Mouse (Mus musculus): ENCODE data around the gene Stxbp6.

The Stxbp6 gene

DNA sequence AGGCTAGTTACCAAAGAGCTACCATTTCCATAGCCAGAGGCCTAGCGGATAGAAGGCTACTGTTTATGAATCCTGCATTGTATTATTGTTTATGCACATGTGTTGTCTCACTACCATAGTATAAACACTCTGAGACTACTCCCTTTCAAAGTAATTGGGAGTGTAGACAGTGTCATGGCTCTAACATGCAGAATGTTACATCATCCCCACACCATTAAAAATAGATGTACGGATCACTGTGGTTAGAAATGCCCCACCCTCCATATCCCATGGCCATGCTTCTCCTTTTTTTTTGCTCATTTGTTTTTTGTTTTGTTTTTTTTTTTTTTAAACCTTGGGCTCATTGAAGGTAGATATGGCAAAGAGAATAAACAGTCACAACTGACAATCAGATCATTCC is 154.9 kb downstream of the Stxbp6 start:
- no peak for DNase-seq (ENCODE audit: low read depth, low spot score)

GRCm38 (mm10) chr12:44918929-44919328 is 155.6 kb downstream of the Stxbp6 start:
- DNase-seq (ENCODE audit: low read depth, low spot score) = no peak

GRCm38 (mm10) chr12:44913854-44914253 is 160.7 kb downstream of the Stxbp6 start:
- no peak for DNase-seq (ENCODE audit: low read depth, low spot score)

DNA sequence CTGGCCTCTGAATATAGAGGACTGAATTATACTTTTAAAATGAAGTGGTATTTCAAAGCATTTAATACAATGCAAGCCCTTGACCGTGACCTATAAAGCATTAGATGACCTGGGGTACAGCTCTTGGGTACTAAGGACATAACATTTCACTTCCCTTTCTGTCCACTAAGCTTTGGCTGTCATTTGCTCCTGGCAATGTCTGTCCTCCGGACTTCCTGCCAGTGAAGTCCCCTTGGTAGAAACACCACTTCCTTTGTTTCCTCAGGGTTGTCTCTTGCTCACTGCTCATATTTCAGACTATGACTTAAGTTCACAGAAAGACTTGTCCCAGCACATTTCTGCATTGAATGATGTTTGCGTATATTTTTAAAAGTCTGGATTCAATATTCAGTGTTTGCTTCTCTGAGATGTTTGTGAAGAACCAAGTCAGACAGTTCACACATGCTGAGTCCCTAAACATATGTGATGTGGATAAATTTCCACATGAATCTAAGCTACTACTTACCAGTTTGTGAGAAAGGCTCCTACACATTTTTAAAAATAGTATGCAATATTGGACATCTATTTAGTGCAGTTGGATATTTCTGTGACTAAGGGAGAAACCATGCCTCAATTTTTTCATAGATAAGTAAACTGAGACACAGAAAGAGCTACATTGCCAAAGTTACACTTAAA is 166.3 kb downstream of the Stxbp6 start:
- no peak for DNase-seq (ENCODE audit: low read depth, low spot score)

DNA sequence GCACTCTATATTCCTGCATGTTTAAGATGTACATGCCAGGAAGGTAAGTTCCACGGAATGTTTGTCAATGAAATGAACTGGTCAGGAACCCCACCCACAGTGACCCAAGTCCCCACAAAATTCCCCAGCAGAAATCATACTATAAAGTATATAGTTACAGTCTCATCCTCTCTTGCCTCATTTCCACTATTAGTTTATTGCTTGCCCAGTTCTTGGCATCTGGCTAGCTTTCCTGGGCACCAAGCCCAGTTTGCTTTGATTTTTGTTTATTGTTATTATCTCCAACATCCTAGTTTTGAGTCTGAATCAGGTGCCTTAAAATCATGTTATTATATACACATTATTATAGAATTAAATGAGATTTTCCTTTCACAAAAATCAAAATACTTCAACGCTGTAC is 168.5 kb downstream of the Stxbp6 start:
- no peak for DNase-seq (ENCODE audit: low read depth, low spot score)

DNA sequence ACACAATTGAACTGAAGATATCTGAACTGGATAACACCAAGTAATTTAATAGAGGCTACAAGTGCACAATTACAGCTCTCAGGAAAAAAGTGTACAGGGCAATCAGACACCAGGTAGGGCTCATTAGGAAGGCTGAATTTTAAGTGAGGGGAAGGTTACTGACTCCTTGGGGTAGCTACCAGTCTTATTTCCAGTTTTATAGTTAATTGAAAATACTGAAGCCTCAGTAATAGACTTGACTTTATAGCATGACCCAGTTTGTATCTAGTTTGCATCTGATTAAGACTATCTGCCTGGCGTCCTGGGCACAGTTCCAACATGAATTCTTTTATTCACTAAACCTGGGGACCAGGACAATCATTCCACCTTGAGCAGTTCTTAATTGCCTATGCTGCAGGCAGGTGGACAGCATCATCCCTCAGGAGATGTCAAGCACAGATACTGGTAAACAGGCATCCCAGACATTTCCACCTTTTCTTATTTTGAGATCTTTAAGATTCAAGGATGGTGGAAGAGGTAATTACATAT is 171.2 kb downstream of the Stxbp6 start:
- no peak for DNase-seq (ENCODE audit: low read depth, low spot score)

DNA sequence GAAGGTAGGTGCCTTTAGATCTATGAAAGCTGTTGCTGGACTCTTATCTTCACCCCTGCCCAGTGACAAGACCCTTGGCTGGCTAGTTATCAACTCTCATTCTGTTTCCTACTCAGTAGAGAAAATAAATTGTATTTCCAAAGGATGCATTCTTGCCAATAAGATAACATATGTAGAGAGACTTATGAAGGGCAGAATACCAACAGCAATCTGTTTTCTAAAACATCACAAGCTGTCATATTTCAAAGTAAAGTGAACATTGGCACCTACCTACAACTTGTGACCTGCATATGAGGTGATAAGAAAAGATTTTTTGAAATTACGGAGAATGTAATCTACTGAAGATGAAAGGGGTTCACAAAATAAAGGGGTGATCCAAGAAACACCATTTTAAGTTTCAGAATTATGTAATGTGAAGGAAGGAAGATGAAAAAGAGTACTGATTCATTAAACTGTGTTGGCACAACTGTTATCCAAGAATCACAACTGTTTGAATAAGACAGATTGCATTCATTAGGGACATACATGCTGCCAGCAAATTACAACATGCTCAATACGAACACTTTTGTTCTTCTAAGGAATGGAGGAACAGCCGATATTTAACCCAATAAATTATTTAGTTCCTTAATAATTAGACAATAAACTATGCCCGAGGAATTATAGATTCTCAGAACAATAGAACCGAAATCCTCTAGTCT is 175.2 kb downstream of the Stxbp6 start:
- no peak for DNase-seq (ENCODE audit: low read depth, low spot score)

DNA sequence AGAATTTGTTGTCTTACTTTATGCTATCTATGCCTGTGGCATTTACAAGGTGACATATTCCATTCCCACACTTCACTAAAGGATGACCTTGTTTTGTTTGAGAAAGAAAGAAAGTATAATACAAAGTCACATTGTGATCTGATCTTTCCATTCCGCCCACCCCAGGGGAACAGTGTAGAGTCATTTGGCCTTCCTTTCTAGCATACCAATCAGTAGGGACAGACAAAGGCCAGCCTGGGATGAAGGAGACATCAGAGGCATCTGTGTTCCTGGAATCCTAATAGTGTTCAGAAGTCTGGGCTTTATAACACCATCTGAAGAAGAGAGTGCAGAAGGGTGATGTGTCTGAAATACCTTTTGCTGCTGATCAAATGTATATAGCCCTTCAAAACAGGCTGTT is 178.0 kb downstream of the Stxbp6 start:
- DNase-seq (ENCODE audit: low read depth, low spot score) = no peak

- DNase-seq (ENCODE audit: low read depth, low spot score) = no peak
These were observed 184.7 kb downstream of the Stxbp6 start for GRCm38 (mm10) chr12:44889677-44890393.

DNA sequence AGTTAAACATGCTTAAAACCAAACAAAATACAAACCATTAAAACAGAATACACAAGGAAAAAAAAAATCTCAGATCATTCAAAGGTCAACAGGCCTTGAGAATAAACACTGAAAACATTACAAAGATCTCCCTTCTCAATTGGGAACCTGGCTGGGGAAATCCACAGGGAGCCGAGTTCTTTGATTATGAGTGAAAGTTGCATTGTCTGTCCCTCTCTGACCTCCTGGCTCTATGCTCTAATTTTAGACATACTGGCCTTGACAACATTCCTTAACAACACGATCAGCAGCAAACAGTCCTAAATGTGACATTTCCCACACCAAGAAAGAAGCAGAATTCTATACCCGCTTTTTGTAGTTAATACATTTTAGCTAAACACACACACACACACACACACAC is 187.7 kb downstream of the Stxbp6 start:
- DNase-seq (ENCODE audit: low read depth, low spot score) = peak; percentile 21

- DNase-seq (ENCODE audit: low read depth, low spot score) = no peak
These were observed 201.8 kb downstream of the Stxbp6 start for GRCm38 (mm10) chr12:44872697-44873096.

DNA sequence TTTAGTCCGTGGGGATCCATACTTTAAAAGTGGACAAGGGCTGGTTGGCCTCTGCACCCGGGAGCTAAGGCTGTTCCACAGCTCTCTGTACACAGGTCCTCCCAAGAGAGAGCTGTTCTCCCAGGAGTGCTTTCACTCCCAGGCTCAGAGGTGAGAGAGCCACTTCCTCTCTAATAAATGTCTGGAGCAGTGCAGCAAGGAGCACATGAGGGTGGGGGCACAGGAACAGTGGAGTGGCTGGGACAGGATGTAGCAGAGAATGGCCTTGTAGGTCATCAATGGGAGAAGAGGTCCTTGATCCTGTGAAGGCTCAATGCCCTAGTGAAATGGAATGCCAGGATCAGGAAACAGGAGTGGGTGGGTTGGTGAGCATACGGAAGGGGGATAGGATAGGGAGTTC is 209.1 kb downstream of the Stxbp6 start:
- DNase-seq (ENCODE audit: low read depth, low spot score) = no peak

DNA sequence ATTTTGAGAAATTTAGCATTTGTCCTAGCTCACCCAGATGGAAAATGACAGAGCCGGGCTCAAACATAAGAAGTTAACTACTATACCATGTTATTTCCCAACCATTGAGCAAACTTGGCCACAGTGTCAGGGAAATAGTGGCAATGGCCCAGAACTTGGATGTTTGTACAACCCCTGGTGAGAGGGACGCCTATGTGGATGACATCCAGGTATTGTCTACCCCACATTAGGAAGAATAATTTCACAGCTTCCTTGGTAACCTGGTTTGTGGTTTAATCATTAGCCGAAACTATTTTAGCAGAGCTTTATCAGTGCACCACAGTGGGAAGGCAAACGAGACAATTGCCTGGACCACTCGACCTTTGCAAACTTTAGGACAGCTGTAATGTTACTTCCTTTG is 215.1 kb downstream of the Stxbp6 start:
- DNase-seq (ENCODE audit: low read depth, low spot score) = no peak

DNA sequence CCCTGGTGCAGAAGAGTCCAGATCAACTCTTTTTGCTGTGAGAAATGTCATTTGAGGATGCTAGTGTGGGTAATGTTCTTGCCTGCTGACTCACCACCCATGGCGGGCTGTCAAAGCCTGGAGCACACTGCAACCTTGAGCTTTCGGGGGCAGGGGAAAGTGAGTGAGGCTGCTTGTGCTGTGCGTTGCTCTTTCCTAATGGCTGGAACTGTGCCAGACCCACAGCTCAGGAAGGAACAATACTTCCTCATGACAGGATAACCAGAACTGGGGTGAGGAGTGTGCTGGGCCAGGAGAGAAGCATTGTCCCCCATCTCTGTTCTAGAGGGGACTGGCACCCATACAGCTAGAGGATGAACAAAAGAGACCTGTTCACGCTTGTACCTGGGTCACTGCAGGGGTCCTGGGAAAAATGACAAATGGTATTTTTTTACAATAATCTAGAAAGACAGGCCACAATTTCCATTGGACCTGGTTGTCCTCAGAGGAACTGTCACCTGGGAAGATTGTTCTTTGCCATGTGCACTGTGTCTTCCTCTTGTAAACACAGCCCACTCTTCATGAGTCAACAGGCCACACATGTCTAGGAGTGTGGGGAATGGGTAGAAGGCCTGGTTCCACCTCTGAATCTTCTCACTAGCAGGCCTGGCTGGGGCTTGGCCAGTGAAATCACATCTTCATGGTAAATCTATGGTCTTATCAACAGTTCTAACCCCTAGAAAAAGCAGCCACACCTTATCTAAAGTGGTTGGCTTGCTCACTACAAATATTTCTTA is 216.2 kb downstream of the Stxbp6 start:
- peak; percentile 1 for DNase-seq (ENCODE audit: low read depth, low spot score)

DNA sequence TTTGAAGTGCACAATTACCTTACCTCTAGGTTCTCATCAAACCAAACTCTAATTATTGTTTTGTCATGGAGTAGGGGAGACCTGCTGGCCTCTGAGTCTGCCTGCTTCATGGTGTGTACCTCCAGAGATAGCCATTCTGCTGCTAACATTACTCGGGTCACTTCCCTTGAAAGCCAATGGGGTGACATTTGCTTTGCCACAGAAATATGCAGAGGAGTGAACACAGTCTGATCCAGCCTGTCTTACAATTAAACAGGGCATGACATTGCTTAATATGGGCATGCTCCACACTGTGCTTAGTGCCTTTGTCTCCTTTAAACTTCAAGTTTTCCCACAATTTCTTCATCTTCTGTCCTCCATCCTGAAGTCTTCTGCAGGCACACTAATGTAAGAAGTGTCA is 222.5 kb downstream of the Stxbp6 start:
- no peak for DNase-seq (ENCODE audit: low read depth, low spot score)

DNA sequence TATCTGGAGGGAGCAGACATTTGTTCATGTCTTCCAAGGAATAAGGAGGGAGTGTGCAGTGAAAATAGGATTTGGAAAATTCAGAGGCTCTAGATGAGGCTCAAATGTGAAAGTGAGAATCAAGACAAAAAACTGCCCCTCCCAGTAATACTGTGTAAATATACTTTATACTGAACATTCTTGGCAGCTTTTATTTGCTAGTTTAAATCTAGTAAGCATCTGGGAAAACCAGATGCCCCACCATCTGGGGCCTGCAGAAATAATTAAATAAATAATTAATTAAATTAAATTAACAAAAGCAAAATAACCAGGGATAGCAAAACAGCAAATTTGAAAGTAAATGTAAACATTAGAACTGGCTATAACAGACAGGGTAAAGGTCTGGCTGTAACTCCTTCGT is 224.0 kb downstream of the Stxbp6 start:
- DNase-seq (ENCODE audit: low read depth, low spot score) = no peak

DNA sequence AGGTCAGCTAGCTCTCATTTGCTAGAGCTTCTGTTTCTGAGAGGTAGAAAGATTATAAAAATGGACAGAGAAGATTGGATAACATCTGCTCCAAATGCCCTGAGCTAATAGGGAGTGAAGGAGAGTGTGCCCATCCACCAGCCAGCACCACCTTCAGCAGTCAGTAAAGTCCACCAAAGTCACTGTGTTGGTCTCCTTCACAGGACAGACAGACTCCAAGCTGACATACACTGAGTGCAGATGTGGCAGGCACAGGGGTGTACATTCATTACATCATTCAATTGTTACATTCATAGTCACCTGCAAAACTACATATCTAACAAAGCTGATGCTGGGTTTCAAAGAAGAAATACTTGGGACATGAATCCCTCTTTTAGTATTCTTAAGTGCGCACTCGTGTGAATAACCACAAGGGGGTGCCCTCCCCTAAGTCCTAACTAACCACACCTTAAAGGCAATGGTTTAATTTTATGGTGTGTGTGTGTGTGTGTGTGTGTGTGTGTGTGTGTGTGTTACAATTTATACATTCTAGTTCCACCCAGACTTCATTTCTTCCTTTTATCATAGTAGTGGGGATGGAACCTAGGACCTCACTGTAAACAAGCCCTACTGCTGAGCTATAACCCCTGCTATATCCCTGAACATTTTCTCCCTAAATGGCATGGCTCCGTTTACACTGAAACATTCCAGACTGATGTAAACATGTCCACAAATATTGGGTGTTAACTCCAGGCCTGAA is 225.9 kb downstream of the Stxbp6 start:
- peak; percentile 39 for DNase-seq (ENCODE audit: low read depth, low spot score)

GRCm38 (mm10) chr12:44840585-44840984 is 233.9 kb downstream of the Stxbp6 start:
- no peak for DNase-seq (ENCODE audit: low read depth, low spot score)

GRCm38 (mm10) chr12:44839594-44840373 is 234.7 kb downstream of the Stxbp6 start:
- DNase-seq (ENCODE audit: low read depth, low spot score) = no peak

- DNase-seq (ENCODE audit: low read depth, low spot score) = no peak
These were observed 238.5 kb downstream of the Stxbp6 start for GRCm38 (mm10) chr12:44835879-44836467.
